Mouse (Mus musculus) liver, embryonic 14.5 days (tissue): ENCODE measurements around the gene Lpo. TPM values are rescaled to one million over a fixed set of nuclear protein-coding genes. Genes with fewer than 3 reads are reported as not detected.

Source experiments
- ATAC-seq: fragments of 200-750 bp; cut with Nextera tagmentation; 2 replicates; pipeline ENCODE4 v1.8.0; 2017; ENCODE audit warnings: moderate number of reproducible peaks, mild to moderate bottlenecking, moderate library complexity; ENCODE audit not compliant: insufficient read depth
- DNase-seq, 3 experiments: peaks; one replicate each; pipeline ENCODE4 v3.0.0-alpha.2; 2012 to 2013; ENCODE audit warnings: low read depth in 3 of 3, low spot score in 3 of 3
- H3K27ac ChIP-seq: fragments of 300-500 bp; sonication (generic); 2 replicates; pipeline ENCODE4 v1.5.1; 2014; ENCODE audit warnings: moderate library complexity, mild to moderate bottlenecking, control low read depth, inconsistent platforms
- H3K27me3 ChIP-seq: fragments of 300-500 bp; sonication (generic); 2 replicates; pipeline ENCODE4 v1.6.1; 2014; ENCODE audit warnings: mild to moderate bottlenecking, low read length, moderate library complexity; ENCODE audit not compliant: control insufficient read depth, insufficient read depth
- H3K36me3 ChIP-seq: fragments of 300-500 bp; sonication (generic); replicated peaks from 2 replicates; pipeline ENCODE4 v1.6.1; 2014; ENCODE audit warnings: low read depth; ENCODE audit not compliant: control insufficient read depth, insufficient read depth
- H3K4me1 ChIP-seq, 2 experiments: fragments of 200-500 bp in 1 of 2; fragments of 300-500 bp in 1 of 2; sonication (generic) in 1 of 2; replicated peaks; 2 replicates each; pipeline ENCODE4 v1.6.1; 2012 to 2014; ENCODE audit warnings: antibody characterized with exemption in 1 of 2, inconsistent platforms in 1 of 2, low read length in 1 of 2; ENCODE audit not compliant: control insufficient read depth in 2 of 2, insufficient read depth in 2 of 2
- H3K4me2 ChIP-seq: fragments of 300-500 bp; sonication (generic); 2 replicates; pipeline ENCODE4 v1.6.1; 2014; ENCODE audit warnings: low read depth, mild to moderate bottlenecking, control low read depth, moderate library complexity
- H3K4me3 ChIP-seq, 2 experiments: fragments of 200-500 bp in 1 of 2; fragments of 300-500 bp in 1 of 2; sonication (generic) in 1 of 2; 2 replicates each; pipeline ENCODE4 v1.5.1; 2012 to 2014; ENCODE audit warnings: low read depth in 2 of 2, low read length in 2 of 2, mild to moderate bottlenecking in 2 of 2, control low read depth in 1 of 2, inconsistent platforms in 1 of 2, moderate library complexity in 1 of 2; ENCODE audit not compliant: insufficient read depth in 1 of 2
- H3K9ac ChIP-seq: fragments of 300-500 bp; sonication (generic); replicated peaks from 2 replicates; pipeline ENCODE4 v1.6.1; 2014; ENCODE audit warnings: mild to moderate bottlenecking, control low read depth, moderate library complexity
- H3K9me3 ChIP-seq: fragments of 300-500 bp; sonication (generic); 2 replicates; pipeline ENCODE4 v1.6.1; 2016; ENCODE audit warnings: low read length, mixed read lengths; ENCODE audit not compliant: control insufficient read depth
- CTCF ChIP-seq: IDR thresholded peaks from 2 replicates; pipeline ENCODE4 v1.5.1; 2016; ENCODE audit warnings: antibody characterized with exemption, low read depth, control low read depth
- EP300 ChIP-seq: IDR thresholded peaks from 2 replicates; pipeline ENCODE4 v1.6.1; 2016; ENCODE audit warnings: antibody characterized with exemption, low read depth
- WGBS: fragments of 180-500 bp; shearing (Covaris S2); extraction: QIAGEN DNeasy Blood & Tissue Kit; methylation state at CpG from one replicate; pipeline ENCODE4 v1.1.7; 2014; ENCODE audit not compliant: insufficient replicate concordance; 5-methylcytosine and 5-hydroxymethylcytosine counted together
- polyA plus RNA-seq, 2 experiments: library from polyadenylated mRNA; depleted of rRNA in 1 of 2; stranded (reverse) in 1 of 2; unstranded in 1 of 2; fragments of >200 nt; fragmentation: Nextera tagmentation in 1 of 2; extraction: Ambion mirVana in 1 of 2; gene quantifications; 2 replicates each; pipeline versions ENCODE4 v1.2.1 to v1.2.3; 2012 to 2014

Lpo gene
- polyA plus RNA-seq, 2 experiments, result 0.02 TPM; not detected in 1

DNA sequence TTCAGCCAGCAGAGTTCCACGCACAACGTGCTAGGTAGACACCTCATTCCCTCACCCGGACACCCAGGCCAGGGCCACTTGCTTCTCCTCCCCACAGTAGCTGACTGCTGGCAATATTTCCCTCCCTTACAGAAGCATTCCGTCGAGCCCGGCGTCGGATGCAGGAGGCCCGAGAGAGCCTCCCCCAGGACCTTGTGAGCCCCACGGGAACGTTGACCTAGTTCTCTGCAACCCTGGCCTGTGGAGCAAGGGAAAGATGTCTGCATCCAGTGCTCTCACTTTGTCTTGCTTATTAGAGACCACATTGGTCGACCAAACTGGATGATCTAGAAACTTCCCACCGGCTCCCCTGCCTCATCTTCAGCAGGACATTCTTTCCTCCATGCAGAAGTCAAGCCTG, 34.7 kb upstream of the Lpo start:
- no peak overlapping the region for H3K27ac ChIP-seq
- no peak overlapping the region for H3K4me2 ChIP-seq
- WGBS, result 72% methylated on average over 13 of the region's 13 CpGs
- no peak overlapping the region for H3K9ac ChIP-seq
- TF ChIP-seq EP300 (no peak), CTCF (no peak)
- no peak for DNase-seq
- no peaks in the 10 kb centered on the region for H3K36me3 ChIP-seq
- no peaks in the 10 kb centered on the region for H3K4me1 ChIP-seq
- no peak for ATAC-seq
- H3K4me3 ChIP-seq, result no peak overlapping the region
- no peaks in the 10 kb centered on the region for H3K27me3 ChIP-seq
- no peaks in the 10 kb centered on the region for H3K9me3 ChIP-seq

DNA sequence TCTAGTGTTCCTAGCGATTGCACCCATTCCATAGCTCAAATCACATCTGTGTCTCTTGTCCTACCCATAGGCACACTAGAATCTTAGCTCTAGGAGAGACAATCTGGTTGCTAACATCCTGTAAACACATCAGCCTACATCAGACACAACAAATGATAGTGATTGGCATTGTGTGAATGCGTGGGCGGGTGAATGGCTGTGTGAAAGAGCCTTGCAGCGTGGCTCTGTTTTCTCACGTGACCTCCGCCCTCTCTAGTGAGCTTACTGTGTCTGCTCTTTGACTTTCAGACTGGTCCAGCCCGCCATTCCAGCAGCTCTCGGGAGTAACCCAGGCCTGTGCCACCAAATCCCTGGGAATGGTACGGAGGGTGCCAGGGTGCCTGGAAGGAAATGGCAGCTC, 32.3 kb upstream of the Lpo start:
- ATAC-seq, result no peak
- WGBS, result 68% methylated on average over 9 of the region's 9 CpGs

DNA sequence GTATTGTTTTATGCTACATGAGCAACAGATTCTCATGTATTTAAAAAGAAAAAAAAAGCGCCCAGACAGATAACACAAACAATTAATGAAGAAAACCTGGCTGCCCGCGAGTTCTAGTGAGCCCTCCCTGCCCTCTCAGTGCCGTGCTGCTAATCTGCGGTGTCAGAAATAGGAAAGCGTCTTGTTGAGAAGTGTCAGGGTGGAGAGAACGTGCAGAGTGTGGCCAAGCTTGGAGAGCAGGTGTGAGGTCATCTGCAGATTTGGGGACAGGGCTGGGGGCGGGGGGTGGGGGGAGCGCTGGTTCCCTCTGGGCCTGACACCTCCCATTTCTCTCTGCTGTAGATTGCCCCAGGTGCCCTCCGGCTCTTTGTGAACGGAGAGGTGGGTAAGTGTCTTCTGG, 31.2 kb upstream of the Lpo start:
- H3K36me3 ChIP-seq, result no peaks in the 10 kb centered on the region
- 69% methylated on average over 11 of the region's 11 CpGs for WGBS
- no peak for TF ChIP-seq EP300
- TF ChIP-seq CTCF, result no peak
- DNase-seq, result no peak
- H3K4me3 ChIP-seq, result no peak overlapping the region
- no peak for ATAC-seq
- no peak overlapping the region for H3K4me2 ChIP-seq
- no peaks in the 10 kb centered on the region for H3K27me3 ChIP-seq
- H3K27ac ChIP-seq, result no peak overlapping the region
- H3K9ac ChIP-seq, result no peak overlapping the region
- H3K9me3 ChIP-seq, result no peaks in the 10 kb centered on the region
- H3K4me1 ChIP-seq, result no peaks in the 10 kb centered on the region

More for the DNA sequence above, 32.3 kb upstream of the Lpo start:
- H3K36me3 ChIP-seq, result no peaks in the 10 kb centered on the region
- H3K9ac ChIP-seq, result no peak overlapping the region
- TF ChIP-seq EP300, result no peak
- TF ChIP-seq CTCF, result no peak
- H3K27ac ChIP-seq, result no peak overlapping the region
- no peak overlapping the region for H3K4me2 ChIP-seq
- H3K9me3 ChIP-seq, result no peaks in the 10 kb centered on the region
- no peaks in the 10 kb centered on the region for H3K4me1 ChIP-seq
- no peak for DNase-seq
- H3K4me3 ChIP-seq, result no peak overlapping the region
- no peaks in the 10 kb centered on the region for H3K27me3 ChIP-seq

DNA sequence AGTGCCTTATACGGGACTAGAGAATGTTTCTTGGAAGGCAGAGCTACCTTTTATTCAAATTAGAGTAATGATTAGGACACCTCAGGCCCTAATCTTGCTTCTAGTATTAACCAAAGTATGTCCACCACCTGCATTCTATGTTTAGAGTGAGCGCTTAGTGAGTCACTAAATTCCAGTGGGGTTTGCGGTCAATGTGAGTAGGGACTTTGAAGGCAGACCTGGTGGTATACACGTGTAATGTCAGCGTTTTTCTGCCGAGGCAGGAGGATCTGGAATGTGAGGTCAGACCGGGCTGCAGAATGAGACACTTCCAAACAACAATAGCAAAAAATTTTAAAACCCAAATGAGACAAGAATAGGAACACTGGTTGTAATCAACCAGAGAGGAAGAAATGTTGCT, 26.5 kb upstream of the Lpo start:
- ATAC-seq, result no peak
- Histone ChIP-seq H3K27ac (no peak overlapping the region), H3K9ac (no peak overlapping the region), H3K4me3 (no peak overlapping the region), H3K4me1 (peaks cover 4 to 6% of the 10 kb centered on the region in 2 experiments; a peak in 3 of 4 replicates), H3K27me3 (no peaks in the 10 kb centered on the region), H3K9me3 (no peaks in the 10 kb centered on the region), H3K4me2 (no peak overlapping the region), H3K36me3 (no peaks in the 10 kb centered on the region)
- DNase-seq, result no peak
- no peak for TF ChIP-seq EP300
- no peak for TF ChIP-seq CTCF
- WGBS, result 63% methylated on average over 7 of the region's 7 CpGs

DNA sequence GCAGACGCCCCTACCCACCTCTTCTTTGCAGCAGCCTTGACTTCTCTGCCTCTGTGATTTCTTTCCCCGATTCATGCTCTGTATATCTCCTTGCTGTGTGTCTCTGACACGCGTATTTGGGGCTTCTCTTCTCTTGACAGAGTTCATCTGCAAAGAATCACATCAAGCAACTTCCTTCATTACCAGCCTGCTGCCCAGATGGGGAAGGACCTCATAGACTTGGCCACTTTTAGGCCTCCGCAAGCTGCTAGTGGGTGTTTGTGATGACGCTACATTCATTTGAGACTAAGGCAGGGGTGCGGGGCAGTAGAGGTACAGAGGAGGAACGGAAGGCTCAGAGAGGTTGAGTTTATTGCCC, 25.5 kb upstream of the Lpo start:
- H3K9ac ChIP-seq, result peak overlapping the region; percentile 40; the same call in 1 of the 2 replicates
- no peak for ATAC-seq

More for the DNA sequence above, 25.5 kb upstream of the Lpo start:
- Histone ChIP-seq H3K4me1 (peaks cover 4 to 6% of the 10 kb centered on the region in 2 experiments; a peak in 3 of 4 replicates), H3K36me3 (no peaks in the 10 kb centered on the region), H3K4me3 (peak overlapping the region; percentile 61 to 67), H3K27ac (no peak overlapping the region), H3K4me2 (peak overlapping the region; percentile 78), H3K9me3 (no peaks in the 10 kb centered on the region), H3K27me3 (no peaks in the 10 kb centered on the region)
- TF ChIP-seq CTCF (no peak), EP300 (no peak)
- DNase-seq, result no peak
- 39% methylated on average over 8 of the region's 8 CpGs for WGBS
